Comparison of ENCODE assay signal across 12 mouse cellular contexts in genomic region chr12:80232076-80232839, GRCm38 (mm10). TPM values are rescaled to one million over a fixed set of nuclear protein-coding genes. Genes with fewer than 3 reads are reported as not detected.
A peak's percentile ranks its signal among the peaks of the same experiment; 100 is the strongest.
DNase-seq lines count a peak whose midpoint lies in the region; ATAC-seq and TF ChIP-seq lines count a peak whose summit lies in the region.
"Had no signal": no experiment of that assay in that cellular context is flagged by ENCODE, and none has a peak within 500 bp of the region (broad histone marks: within the 10 kb centered on the region; RNA-seq: fewer than 3 reads in every experiment).

No protein-coding gene starts in this region.

- no peak overlapping the region for H3K4me3 ChIP-seq in heart, embryonic 13.5 days
- H3K4me3 ChIP-seq in lung, embryonic 14.5 days (ENCODE audit: low read depth, low read length) = no peak overlapping the region
- H3K4me3 ChIP-seq in intestine, embryonic 16.5 days (ENCODE audit: low read length) = no peak overlapping the region
- no peak overlapping the region for H3K4me3 ChIP-seq in stomach, embryonic 16.5 days (replicated peaks; ENCODE audit: low read length)

- H3K4me1 ChIP-seq in heart, embryonic 13.5 days = peaks cover 68% of the 10 kb centered on the region
- peaks cover 49% of the 10 kb centered on the region for H3K4me1 ChIP-seq in lung, embryonic 14.5 days (ENCODE audit: insufficient read depth)
- peaks cover 59% of the 10 kb centered on the region for H3K4me1 ChIP-seq in intestine, embryonic 16.5 days (ENCODE audit: control insufficient read depth, insufficient read depth, low read length)
- H3K4me1 ChIP-seq in stomach, embryonic 16.5 days (ENCODE audit: control insufficient read depth, insufficient read depth, low read length) = peaks cover 63% of the 10 kb centered on the region

- peak overlapping the region; percentile 59; the same call in 1 of the 2 replicates for H3K4me2 ChIP-seq in heart, embryonic 13.5 days
- H3K4me2 ChIP-seq in lung, embryonic 14.5 days = peak overlapping the region; percentile 41; the same call in 1 of the 2 replicates
- 0 out of 2 replicates have a peak overlapping the region, but pooled peaks have one; percentile 37 for H3K4me2 ChIP-seq in intestine, embryonic 16.5 days (ENCODE audit: low read depth, low read length)
- H3K4me2 ChIP-seq in stomach, embryonic 16.5 days (ENCODE audit: low read depth, low read length) = 0 out of 2 replicates have a peak overlapping the region, but pooled peaks have one; percentile 13

- WGBS in heart, embryonic 13.5 days = 73% methylated on average over 9 of the region's 9 CpGs
- 72% methylated on average over 9 of the region's 9 CpGs for WGBS in lung, embryonic 14.5 days
- WGBS in intestine, embryonic 16.5 days = 78% methylated on average over 9 of the region's 9 CpGs
- 69% methylated on average over 9 of the region's 9 CpGs for WGBS in stomach, embryonic 16.5 days

- H3K27ac ChIP-seq in heart, embryonic 13.5 days (replicated peaks) = peak overlapping the region; percentile 94
- H3K27ac ChIP-seq in lung, embryonic 14.5 days (ENCODE audit: low read depth) = peak overlapping the region; percentile 94
- peak overlapping the region; percentile 91 for H3K27ac ChIP-seq in intestine, embryonic 16.5 days (ENCODE audit: low read length)
- peak overlapping the region; percentile 97 for H3K27ac ChIP-seq in stomach, embryonic 16.5 days (ENCODE audit: low read length)

- no peak for ATAC-seq in heart, embryonic 13.5 days (ENCODE audit: extremely low read depth, insufficient number of reproducible peaks, low FRiP score, low TSS enrichment)
- no peak for ATAC-seq in lung, embryonic 14.5 days (ENCODE audit: insufficient read depth)
- no peak for ATAC-seq in intestine, embryonic 16.5 days
- no peak for ATAC-seq in stomach, embryonic 16.5 days (ENCODE audit: insufficient read depth, low FRiP score)
- ATAC-seq: Patski had no signal

- TF ChIP-seq CTCF in lung, embryonic 14.5 days (IDR thresholded peaks at IDR 0.05; ENCODE audit: low read depth) = no peak

- H3K27me3 ChIP-seq in heart, embryonic 13.5 days (replicated peaks) = no peaks in the 10 kb centered on the region
- H3K27me3 ChIP-seq in lung, embryonic 14.5 days (ENCODE audit: insufficient read depth, low read length) = no peaks in the 10 kb centered on the region
- H3K27me3 ChIP-seq in intestine, embryonic 16.5 days (replicated peaks; ENCODE audit: control insufficient read depth, insufficient read depth, low read length) = no peaks in the 10 kb centered on the region
- no peaks in the 10 kb centered on the region for H3K27me3 ChIP-seq in stomach, embryonic 16.5 days (ENCODE audit: control insufficient read depth, insufficient read depth, low read length)
- H3K27me3 ChIP-seq: Patski had no signal

- H3K9ac ChIP-seq in heart, embryonic 13.5 days = peak overlapping the region; percentile 64; the same call in 1 of the 2 replicates
- H3K9ac ChIP-seq in lung, embryonic 14.5 days = no peak overlapping the region
- no peak overlapping the region; the same call in 1 of the 2 replicates for H3K9ac ChIP-seq in intestine, embryonic 16.5 days (ENCODE audit: low read depth, low read length)
- no peak overlapping the region; the same call in 1 of the 2 replicates for H3K9ac ChIP-seq in stomach, embryonic 16.5 days (ENCODE audit: low read length)

- H3K36me3 ChIP-seq in heart, embryonic 13.5 days = peaks cover 26% of the 10 kb centered on the region
- H3K36me3 ChIP-seq in lung, embryonic 14.5 days (ENCODE audit: insufficient read depth) = peaks cover 14% of the 10 kb centered on the region
- H3K36me3 ChIP-seq in intestine, embryonic 16.5 days (ENCODE audit: control insufficient read depth, insufficient read depth, low read length) = peaks cover 6% of the 10 kb centered on the region; the same call in 1 of the 2 replicates
- peaks cover 6% of the 10 kb centered on the region for H3K36me3 ChIP-seq in stomach, embryonic 16.5 days (ENCODE audit: control insufficient read depth, insufficient read depth, low read length)

- no peaks in the 10 kb centered on the region for H3K9me3 ChIP-seq in heart, embryonic 13.5 days
- no peaks in the 10 kb centered on the region for H3K9me3 ChIP-seq in lung, embryonic 14.5 days (ENCODE audit: low read depth, low read length)
- 0 out of 2 replicates have a peak, but pooled peaks cover 3% of the 10 kb centered on the region for H3K9me3 ChIP-seq in intestine, embryonic 16.5 days (ENCODE audit: control insufficient read depth, low read length)
- 0 out of 2 replicates have a peak, but pooled peaks cover 2% of the 10 kb centered on the region for H3K9me3 ChIP-seq in stomach, embryonic 16.5 days (replicated peaks; ENCODE audit: control insufficient read depth, low read length)

- no peak for DNase-seq in heart, adult 18-20 months
- no peak for DNase-seq in lung, embryonic 14.5 days
- DNase-seq in lung, postnatal 4 days = no peak
- no peak for DNase-seq in cerebellum, adult 18-20 months
- DNase-seq in spleen, postnatal 14 days (ENCODE audit: low spot score in 2 of 2) = no peak
- DNase-seq: adrenal gland, adult 8-10 months; cerebellum, adult 11 months; midbrain, embryonic 14.5 days had no signal

RNA-seq across cellular contexts. Expression of gene Actn1, which starts 27.9 kb away (rescaled TPM):
- polyA plus RNA-seq in heart, embryonic 13.5 days (2015; fragmentation: Nextera tagmentation; extraction: Ambion mirVana) = 39.5 and 40.4 TPM in 2 replicates
- 10 to 100 TPM; 23.8 to 31.7 TPM for total RNA-seq in heart, adult 18-20 months (2021)
- 71.9 and 86.2 TPM in 2 replicates for polyA plus RNA-seq in lung, embryonic 14.5 days (2014; fragmentation: Nextera tagmentation; extraction: Ambion mirVana)
- 44.5 and 46.8 TPM in 2 replicates for polyA plus RNA-seq in intestine, embryonic 16.5 days (2015; fragmentation: Nextera tagmentation; extraction: Ambion mirVana)
- 51.2 and 52.7 TPM in 2 replicates for polyA plus RNA-seq in stomach, embryonic 16.5 days (2015; fragmentation: Nextera tagmentation; extraction: Ambion mirVana)
